Mouse (Mus musculus): Measurements from ENCODE around the gene Ribc1.

DNA sequence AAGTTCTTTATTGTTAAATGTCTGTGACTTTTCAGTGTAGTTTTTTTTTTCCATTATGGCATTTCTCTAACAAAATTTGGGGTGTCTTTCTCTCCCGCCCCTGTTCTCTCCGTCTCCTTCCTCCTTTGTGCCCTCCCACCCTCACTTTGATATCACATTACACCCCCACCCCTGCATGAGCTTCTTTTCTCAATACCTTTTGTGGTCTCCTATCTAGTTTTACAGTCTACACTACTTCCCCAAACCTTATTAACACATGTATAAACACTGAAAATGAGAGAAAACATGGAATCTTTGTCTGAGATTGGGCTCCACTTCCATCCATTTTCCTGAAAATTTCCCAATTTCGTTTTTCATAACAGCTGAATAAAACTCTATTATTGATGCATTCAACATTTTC, 36.5 kb upstream of the Ribc1 start:
- TF ChIP-seq CTCF (IDR thresholded peaks at IDR 0.05; ENCODE audit: low read depth, low read length) (no peak), POLR2A (IDR thresholded peaks at IDR 0.05; ENCODE audit: extremely low read depth, insufficient read depth, low read length) (no peak)

All from liver, adult 2 months (tissue).